Mouse (Mus musculus) naive thymus-derived CD4-positive, alpha-beta T cell, adult 2 months (primary cell): ENCODE data around the gene Cnn1.
"Not testable (repeated sequence)": the region's sequence is repeated elsewhere in the genome, so short reads cannot be mapped to it uniquely, and the experiment has no call there.

Experiments
- DNase-seq: peaks from one replicate; pipeline ENCODE4 v3.0.0-alpha.2; 2011; ENCODE audit warnings: low read depth

Cnn1 gene

GRCm38 (mm10) chr9:22125246-22126027, 26.4 kb downstream of the Cnn1 start:
- no peak for DNase-seq

GRCm38 (mm10) chr9:22131226-22131981, 32.4 kb downstream of the Cnn1 start:
- peak; percentile 62 for DNase-seq

GRCm38 (mm10) chr9:22132220-22132619, 33.2 kb downstream of the Cnn1 start:
- DNase-seq: peak; percentile 68

GRCm38 (mm10) chr9:22134246-22134890, 35.4 kb downstream of the Cnn1 start:
- peak; percentile 76 for DNase-seq

- DNase-seq: no peak
Measured at GRCm38 (mm10) chr9:22134988-22135643, 36.1 kb downstream of the Cnn1 start.

- peak; percentile 89 for DNase-seq
Measured at GRCm38 (mm10) chr9:22135644-22136390, 36.8 kb downstream of the Cnn1 start, which contains the start of gene Acp5. Acp5 (minus strand) TSS chr9:22135711.

GRCm38 (mm10) chr9:22136765-22137547, 37.9 kb downstream of the Cnn1 start:
- no peak for DNase-seq

GRCm38 (mm10) chr9:22138480-22138879, 39.5 kb downstream of the Cnn1 start:
- DNase-seq: peak; percentile 71

GRCm38 (mm10) chr9:22139746-22140145, 40.7 kb downstream of the Cnn1 start:
- no peak for DNase-seq

- peak; percentile 95 for DNase-seq
Measured at GRCm38 (mm10) chr9:22143108-22144037, 44.4 kb downstream of the Cnn1 start.

- DNase-seq: no peak
Measured at GRCm38 (mm10) chr9:22144304-22144965, 45.4 kb downstream of the Cnn1 start.

GRCm38 (mm10) chr9:22149426-22150248, 50.6 kb downstream of the Cnn1 start:
- no peak for DNase-seq

GRCm38 (mm10) chr9:22150249-22150693, 51.3 kb downstream of the Cnn1 start:
- DNase-seq: not testable (repeated sequence)

- DNase-seq: no peak
Measured at GRCm38 (mm10) chr9:22150946-22151345, 51.9 kb downstream of the Cnn1 start.

- DNase-seq: no peak
Measured at GRCm38 (mm10) chr9:22153810-22154209, 54.8 kb downstream of the Cnn1 start.

GRCm38 (mm10) chr9:22155614-22156013, 56.6 kb downstream of the Cnn1 start:
- DNase-seq: peak; percentile 93

GRCm38 (mm10) chr9:22156497-22157245, 57.7 kb downstream of the Cnn1 start, which contains the start of gene Pigyl:
Pigyl (plus strand) TSS chr9:22156846.
- peak; percentile 99 for DNase-seq
